Mouse (Mus musculus) lung, embryonic 15.5 days (tissue): ENCODE data around the gene Slx4ip. TPM values are rescaled to one million over a fixed set of nuclear protein-coding genes. Genes with fewer than 3 reads are reported as not detected.

ENCODE experiments used
- ATAC-seq: fragments of 200-750 bp; cut with Nextera tagmentation; 2 replicates; pipeline ENCODE4 v1.8.0; 2017; ENCODE audit warnings: moderate number of reproducible peaks, borderline replicate concordance; ENCODE audit not compliant: low FRiP score, low TSS enrichment; ENCODE audit errors: extremely low read depth
- H3K27ac ChIP-seq: fragments of 300-500 bp; sonication (generic); 2 replicates; pipeline ENCODE4 v1.5.1; 2015; ENCODE audit warnings: moderate library complexity, mild to moderate bottlenecking, inconsistent platforms
- H3K27me3 ChIP-seq: fragments of 300-500 bp; sonication (generic); 2 replicates; pipeline ENCODE4 v1.6.1; 2015; ENCODE audit warnings: inconsistent platforms
- H3K36me3 ChIP-seq: fragments of 300-500 bp; sonication (generic); 2 replicates; pipeline ENCODE4 v1.6.1; 2015; ENCODE audit warnings: inconsistent platforms
- H3K4me1 ChIP-seq: fragments of 300-500 bp; sonication (generic); 2 replicates; pipeline ENCODE4 v1.6.1; 2015; ENCODE audit warnings: inconsistent platforms
- H3K4me2 ChIP-seq: fragments of 300-500 bp; sonication (generic); 2 replicates; pipeline ENCODE4 v1.6.1; 2015; ENCODE audit warnings: inconsistent platforms, mild to moderate bottlenecking, moderate library complexity
- H3K4me3 ChIP-seq: fragments of 300-500 bp; sonication (generic); 2 replicates; pipeline ENCODE4 v1.5.1; 2015; ENCODE audit warnings: mild to moderate bottlenecking, inconsistent platforms
- H3K9ac ChIP-seq: fragments of 300-500 bp; sonication (generic); 2 replicates; pipeline ENCODE4 v1.6.1; 2015; ENCODE audit warnings: inconsistent platforms
- H3K9me3 ChIP-seq: fragments of 300-500 bp; sonication (generic); 2 replicates; pipeline ENCODE4 v1.6.1; 2016; ENCODE audit warnings: inconsistent platforms
- WGBS: fragments of 180-500 bp; shearing (Covaris S2); methylation state at CpG from one replicate; pipeline ENCODE4 v1.1.7; 2015; 5-methylcytosine and 5-hydroxymethylcytosine counted together
- polyA plus RNA-seq: library from polyadenylated mRNA; unstranded; fragments of >200 nt; fragmentation: Nextera tagmentation; extraction: Ambion mirVana; gene quantifications from 2 replicates; pipeline ENCODE4 v1.2.1, GENCODE M21; 2015

Slx4ip gene
- polyA plus RNA-seq, 1 experiment from 2014 or later, result 7.2 TPM

- Histone ChIP-seq H3K9ac (no peak overlapping the region), H3K27ac (peak overlapping the region; percentile 43), H3K9me3 (no peaks in the 10 kb centered on the region), H3K27me3 (no peaks in the 10 kb centered on the region), H3K4me3 (no peak overlapping the region), H3K4me2 (no peak overlapping the region), H3K36me3 (no peaks in the 10 kb centered on the region), H3K4me1 (peaks cover 24% of the 10 kb centered on the region)
- ATAC-seq, result peak; percentile 50; the same call in 1 of the 2 replicates
- WGBS, result 17% methylated on average over 4 of the region's 4 CpGs
Observed at GRCm38 (mm10) chr2:136911958-136912411, 21.0 kb downstream of the Slx4ip start.

GRCm38 (mm10) chr2:136913021-136913420 lies 22.0 kb downstream of the Slx4ip start:
- H3K9ac ChIP-seq, result no peak overlapping the region
- H3K4me3 ChIP-seq, result no peak overlapping the region
- ATAC-seq, result no peak
- H3K27me3 ChIP-seq, result no peaks in the 10 kb centered on the region
- H3K36me3 ChIP-seq, result no peaks in the 10 kb centered on the region
- WGBS, result 61% methylated on average over 3 of the region's 3 CpGs
- H3K4me1 ChIP-seq, result peaks cover 24% of the 10 kb centered on the region
- peak overlapping the region; percentile 47; the same call in 1 of the 2 replicates for H3K27ac ChIP-seq
- no peak overlapping the region for H3K4me2 ChIP-seq
- H3K9me3 ChIP-seq, result no peaks in the 10 kb centered on the region

- Histone ChIP-seq H3K4me1 (peaks cover 24% of the 10 kb centered on the region), H3K4me3 (no peak overlapping the region), H3K9ac (no peak overlapping the region), H3K36me3 (no peaks in the 10 kb centered on the region), H3K27ac (no peak overlapping the region), H3K27me3 (no peaks in the 10 kb centered on the region), H3K4me2 (no peak overlapping the region), H3K9me3 (no peaks in the 10 kb centered on the region)
- 42% methylated on average over 3 of the region's 3 CpGs for WGBS
- no peak for ATAC-seq
Observed at GRCm38 (mm10) chr2:136914334-136914902, 23.4 kb downstream of the Slx4ip start.

- no peak overlapping the region for H3K9ac ChIP-seq
- H3K4me2 ChIP-seq, result no peak overlapping the region
- no peaks in the 10 kb centered on the region for H3K36me3 ChIP-seq
- H3K4me3 ChIP-seq, result no peak overlapping the region
- no peaks in the 10 kb centered on the region for H3K27me3 ChIP-seq
- H3K4me1 ChIP-seq, result peaks cover 8% of the 10 kb centered on the region
- no peak for ATAC-seq
- no peak overlapping the region for H3K27ac ChIP-seq
- WGBS, result 91% methylated on average over 1 of the region's 1 CpGs
- no peaks in the 10 kb centered on the region for H3K9me3 ChIP-seq
Observed at GRCm38 (mm10) chr2:136919433-136919832, 28.4 kb downstream of the Slx4ip start.

GRCm38 (mm10) chr2:136920257-136920993 lies 29.4 kb downstream of the Slx4ip start:
- no peak overlapping the region for H3K4me2 ChIP-seq
- no peaks in the 10 kb centered on the region for H3K36me3 ChIP-seq
- 69% methylated on average over 3 of the region's 3 CpGs for WGBS
- H3K4me1 ChIP-seq, result peaks cover 8% of the 10 kb centered on the region
- H3K4me3 ChIP-seq, result no peak overlapping the region
- no peaks in the 10 kb centered on the region for H3K27me3 ChIP-seq
- ATAC-seq, result no peak
- H3K9ac ChIP-seq, result no peak overlapping the region
- no peaks in the 10 kb centered on the region for H3K9me3 ChIP-seq
- H3K27ac ChIP-seq, result no peak overlapping the region

- Histone ChIP-seq H3K27ac (no peak overlapping the region), H3K9me3 (no peaks in the 10 kb centered on the region), H3K4me1 (peaks cover 8% of the 10 kb centered on the region), H3K9ac (no peak overlapping the region), H3K4me3 (no peak overlapping the region), H3K27me3 (no peaks in the 10 kb centered on the region), H3K36me3 (no peaks in the 10 kb centered on the region), H3K4me2 (no peak overlapping the region)
- WGBS, result 25% methylated on average over 4 of the region's 4 CpGs
- peak; percentile 69; the same call in 1 of the 2 replicates for ATAC-seq
Observed at GRCm38 (mm10) chr2:136921003-136921408, 30.0 kb downstream of the Slx4ip start.

- 85% methylated on average over 4 of the region's 4 CpGs for WGBS
- Histone ChIP-seq H3K9ac (no peak overlapping the region), H3K9me3 (no peaks in the 10 kb centered on the region), H3K4me2 (no peak overlapping the region), H3K27me3 (no peaks in the 10 kb centered on the region), H3K36me3 (no peaks in the 10 kb centered on the region), H3K4me1 (no peaks in the 10 kb centered on the region), H3K27ac (no peak overlapping the region), H3K4me3 (no peak overlapping the region)
- no peak for ATAC-seq
Observed at GRCm38 (mm10) chr2:136936391-136937288, 45.6 kb downstream of the Slx4ip start.

- no peak for ATAC-seq
- H3K4me2 ChIP-seq, result no peak overlapping the region
- no peaks in the 10 kb centered on the region for H3K4me1 ChIP-seq
- no peaks in the 10 kb centered on the region for H3K27me3 ChIP-seq
- H3K9ac ChIP-seq, result no peak overlapping the region
- no peak overlapping the region for H3K4me3 ChIP-seq
- no peaks in the 10 kb centered on the region for H3K9me3 ChIP-seq
- 86% methylated on average over 1 of the region's 1 CpGs for WGBS
- H3K27ac ChIP-seq, result no peak overlapping the region
- H3K36me3 ChIP-seq, result no peaks in the 10 kb centered on the region
Observed at GRCm38 (mm10) chr2:136938249-136938648, 47.2 kb downstream of the Slx4ip start.

- ATAC-seq, result no peak
- Histone ChIP-seq H3K9me3 (no peaks in the 10 kb centered on the region), H3K36me3 (no peaks in the 10 kb centered on the region), H3K4me2 (no peak overlapping the region), H3K4me1 (peaks cover 28% of the 10 kb centered on the region), H3K9ac (no peak overlapping the region), H3K27ac (no peak overlapping the region), H3K27me3 (no peaks in the 10 kb centered on the region), H3K4me3 (no peak overlapping the region)
- WGBS, result 67% methylated on average over 5 of the region's 5 CpGs
Observed at GRCm38 (mm10) chr2:136946297-136946696, 55.3 kb downstream of the Slx4ip start.

GRCm38 (mm10) chr2:136947500-136947899 lies 56.5 kb downstream of the Slx4ip start:
- no peak overlapping the region for H3K4me2 ChIP-seq
- no peak overlapping the region for H3K9ac ChIP-seq
- H3K4me1 ChIP-seq, result peaks cover 28% of the 10 kb centered on the region
- peak; percentile 53; the same call in 1 of the 2 replicates for ATAC-seq
- peak overlapping the region; percentile 55; the same call in 1 of the 2 replicates for H3K27ac ChIP-seq
- no peaks in the 10 kb centered on the region for H3K9me3 ChIP-seq
- no peaks in the 10 kb centered on the region for H3K27me3 ChIP-seq
- 42% methylated on average over 4 of the region's 4 CpGs for WGBS
- no peaks in the 10 kb centered on the region for H3K36me3 ChIP-seq
- no peak overlapping the region for H3K4me3 ChIP-seq

- Histone ChIP-seq H3K9ac (no peak overlapping the region), H3K36me3 (no peaks in the 10 kb centered on the region), H3K4me2 (no peak overlapping the region), H3K4me1 (peaks cover 28% of the 10 kb centered on the region), H3K9me3 (no peaks in the 10 kb centered on the region), H3K27ac (peak overlapping the region; percentile 55), H3K4me3 (no peak overlapping the region), H3K27me3 (no peaks in the 10 kb centered on the region)
- 15% methylated on average over 5 of the region's 5 CpGs for WGBS
- peak; percentile 84; the same call in 1 of the 2 replicates for ATAC-seq
Observed at GRCm38 (mm10) chr2:136947937-136948336, 56.9 kb downstream of the Slx4ip start.
